Mouse (Mus musculus) heart, postnatal 0 days (tissue): ENCODE data around the gene Rai1. TPM values are rescaled to one million over a fixed set of nuclear protein-coding genes. Genes with fewer than 3 reads are reported as not detected.

ENCODE experiments used
- ATAC-seq: fragments of 200-750 bp; cut with Nextera tagmentation; 2 replicates; pipeline ENCODE4 v1.8.0; 2017; ENCODE audit warnings: low read depth, moderate number of reproducible peaks, moderate library complexity; ENCODE audit not compliant: insufficient read depth
- DNase-seq: peaks from one replicate; pipeline ENCODE4 v3.0.0-alpha.2; 2016; ENCODE audit warnings: low spot score
- H3K27ac ChIP-seq: fragments of 300-500 bp; sonication (generic); 2 replicates; pipeline ENCODE4 v1.5.1; 2014; ENCODE audit warnings: low read depth, mild to moderate bottlenecking
- H3K27me3 ChIP-seq: fragments of 300-500 bp; sonication (generic); 2 replicates; pipeline ENCODE4 v1.6.1; 2014; ENCODE audit warnings: low read length, mixed read lengths; ENCODE audit not compliant: control insufficient read depth, insufficient read depth
- H3K36me3 ChIP-seq: fragments of 300-500 bp; sonication (generic); replicated peaks from 2 replicates; pipeline ENCODE4 v1.6.1; 2014; ENCODE audit warnings: low read length, mixed read lengths; ENCODE audit not compliant: control insufficient read depth, insufficient read depth
- H3K4me1 ChIP-seq: fragments of 300-500 bp; sonication (generic); 2 replicates; pipeline ENCODE4 v1.6.1; 2014; ENCODE audit warnings: antibody characterized with exemption; ENCODE audit not compliant: control insufficient read depth, insufficient read depth
- H3K4me2 ChIP-seq: fragments of 300-500 bp; sonication (generic); 2 replicates; pipeline ENCODE4 v1.6.1; 2014; ENCODE audit warnings: low read depth, mild to moderate bottlenecking, low read length, moderate library complexity
- H3K4me3 ChIP-seq: fragments of 300-500 bp; sonication (generic); 2 replicates; pipeline ENCODE4 v1.5.1; 2014; ENCODE audit warnings: low read depth, low read length
- H3K9ac ChIP-seq: fragments of 300-500 bp; sonication (generic); replicated peaks from 2 replicates; pipeline ENCODE4 v1.6.1; 2014; ENCODE audit warnings: low read depth, low read length, mixed read lengths
- H3K9me3 ChIP-seq: fragments of 300-500 bp; sonication (generic); replicated peaks from 2 replicates; pipeline ENCODE4 v1.6.1; 2016; ENCODE audit warnings: low read length; ENCODE audit not compliant: control insufficient read depth
- CTCF ChIP-seq: IDR thresholded peaks from 2 replicates; pipeline ENCODE4 v1.5.1; 2016; ENCODE audit warnings: antibody characterized with exemption, control low read depth, low read depth
- EP300 ChIP-seq: IDR thresholded peaks from 2 replicates; pipeline ENCODE4 v1.6.1; 2016; ENCODE audit warnings: antibody characterized with exemption, low read depth
- WGBS: fragments of 180-500 bp; shearing (Covaris S2); extraction: QIAGEN DNeasy Blood & Tissue Kit; methylation state at CpG from one replicate; pipeline ENCODE4 v1.1.7; 2014; 5-methylcytosine and 5-hydroxymethylcytosine counted together
- polyA plus RNA-seq: library from polyadenylated mRNA; unstranded; fragments of >200 nt; fragmentation: Nextera tagmentation; extraction: Ambion mirVana; gene quantifications from 2 replicates; pipeline ENCODE4 v1.2.1, GENCODE M21; 2015
- total RNA-seq: library from RNA; depleted of rRNA; stranded (reverse); fragments of >200 nt; gene quantifications from 2 replicates; pipeline ENCODE4 v1.2.3, GENCODE M21; 2014; ENCODE audit warnings: low replicate concordance

The Rai1 gene
- total and polyA plus RNA-seq, 2 experiments from 2014 or later = 10.2 to 28.1 TPM

DNA sequence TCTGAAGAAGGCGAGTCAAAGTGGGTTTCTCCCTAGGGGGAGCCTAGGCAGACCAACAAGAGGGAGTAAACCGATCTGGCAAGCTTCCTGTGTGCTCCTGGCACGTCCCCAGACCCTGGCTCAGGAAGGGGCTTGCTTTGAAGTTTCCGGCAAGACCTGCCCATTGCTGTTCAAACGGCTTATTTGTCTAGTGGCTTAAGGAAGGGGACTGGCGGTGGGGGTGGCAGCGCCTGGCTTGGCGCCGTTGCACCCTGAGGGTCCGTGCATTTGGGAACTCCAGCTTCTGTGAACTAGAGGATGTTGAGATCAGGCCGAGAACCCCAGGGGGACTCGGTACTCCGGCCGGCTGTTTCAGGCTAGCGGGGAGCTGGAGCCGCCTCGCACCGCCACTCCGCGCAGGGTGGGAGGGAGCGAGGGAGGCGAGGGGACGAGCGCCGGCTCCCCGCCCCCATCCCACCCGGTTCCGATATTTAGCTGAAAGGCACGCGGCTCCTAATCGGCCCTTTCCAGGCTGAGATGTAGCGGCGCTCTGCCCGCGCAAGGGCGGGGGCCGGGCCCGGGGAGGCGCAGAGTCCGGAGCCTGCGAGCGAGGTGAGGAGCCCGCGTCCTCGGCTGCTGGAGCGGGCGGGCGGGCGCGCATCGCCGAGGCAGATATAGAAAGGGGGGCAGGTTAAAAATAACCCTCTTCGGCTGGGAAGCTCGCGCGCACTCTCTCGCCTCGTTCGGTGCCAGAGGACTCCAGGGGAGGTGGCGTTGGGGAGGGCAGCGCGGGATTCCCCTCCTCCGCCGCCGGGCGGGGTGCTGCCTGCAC, 70.8 kb downstream of the Rai1 start:
- peak overlapping the region; percentile 68 for H3K9ac ChIP-seq
- under 1% methylated on average over 57 of the region's 66 CpGs for WGBS
- no peaks in the 10 kb centered on the region for H3K27me3 ChIP-seq
- H3K27ac ChIP-seq = peak overlapping the region; percentile 98
- H3K4me1 ChIP-seq = peaks cover 64% of the 10 kb centered on the region
- H3K9me3 ChIP-seq = no peaks in the 10 kb centered on the region
- no peaks in the 10 kb centered on the region for H3K36me3 ChIP-seq
- peak overlapping the region; percentile 63 for H3K4me3 ChIP-seq
- DNase-seq (peak; percentile 88), ATAC-seq (peak; percentile 87)
- peak overlapping the region; percentile 90 for H3K4me2 ChIP-seq
- TF ChIP-seq CTCF (no peak), EP300 (no peak; the same call in 1 of the 2 replicates)

DNA sequence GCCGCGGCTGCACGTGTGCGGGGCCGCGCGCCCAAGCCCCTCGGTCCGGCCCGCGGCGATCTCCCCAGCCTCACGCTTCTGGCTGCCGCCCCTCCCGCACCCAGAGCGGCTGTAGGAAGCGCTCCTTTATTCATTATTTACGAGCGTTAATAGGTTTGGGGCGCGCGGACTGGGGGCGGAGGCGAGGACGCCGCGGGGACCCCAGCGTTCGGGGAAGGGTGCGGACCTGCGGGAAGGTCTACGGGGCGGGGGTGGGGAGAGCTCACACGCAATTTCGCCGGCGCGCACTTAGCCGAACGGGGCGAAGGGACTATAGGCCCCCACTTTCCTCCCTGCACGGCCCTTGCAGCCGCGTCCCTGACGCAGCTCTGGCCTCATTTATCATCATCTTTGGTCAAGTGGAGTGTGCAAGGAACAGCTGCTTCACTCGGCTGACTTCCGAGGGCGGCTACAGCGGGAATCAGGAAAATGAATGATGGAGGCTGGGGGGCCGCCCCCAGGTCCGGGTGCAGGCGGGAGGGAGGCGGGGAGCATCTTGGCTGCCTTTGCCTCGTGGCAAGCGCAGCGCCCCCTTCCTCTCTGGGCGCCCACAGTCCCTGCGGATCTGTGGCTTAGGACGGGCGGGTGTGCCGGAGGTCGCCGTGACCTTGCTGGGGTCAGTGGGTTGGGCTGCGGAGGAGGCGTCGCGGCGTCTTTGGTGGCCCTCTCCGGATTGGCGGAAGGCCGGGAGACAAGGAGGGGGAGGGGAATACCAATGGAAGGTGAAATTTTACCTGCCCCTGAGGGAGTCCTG, 71.6 kb downstream of the Rai1 start:
- Histone ChIP-seq H3K4me2 (peak overlapping the region; percentile 90), H3K36me3 (no peaks in the 10 kb centered on the region), H3K9me3 (no peaks in the 10 kb centered on the region), H3K9ac (peak overlapping the region; percentile 68), H3K4me3 (peak overlapping the region; percentile 63), H3K4me1 (peaks cover 64% of the 10 kb centered on the region), H3K27me3 (no peaks in the 10 kb centered on the region), H3K27ac (peak overlapping the region; percentile 98)
- TF ChIP-seq EP300 (peak; percentile 25; the same call in 1 of the 2 replicates), CTCF (peak; percentile 49)
- ATAC-seq (peak; percentile 71), DNase-seq (peak; percentile 82)
- under 1% methylated on average over 58 of the region's 71 CpGs for WGBS

DNA sequence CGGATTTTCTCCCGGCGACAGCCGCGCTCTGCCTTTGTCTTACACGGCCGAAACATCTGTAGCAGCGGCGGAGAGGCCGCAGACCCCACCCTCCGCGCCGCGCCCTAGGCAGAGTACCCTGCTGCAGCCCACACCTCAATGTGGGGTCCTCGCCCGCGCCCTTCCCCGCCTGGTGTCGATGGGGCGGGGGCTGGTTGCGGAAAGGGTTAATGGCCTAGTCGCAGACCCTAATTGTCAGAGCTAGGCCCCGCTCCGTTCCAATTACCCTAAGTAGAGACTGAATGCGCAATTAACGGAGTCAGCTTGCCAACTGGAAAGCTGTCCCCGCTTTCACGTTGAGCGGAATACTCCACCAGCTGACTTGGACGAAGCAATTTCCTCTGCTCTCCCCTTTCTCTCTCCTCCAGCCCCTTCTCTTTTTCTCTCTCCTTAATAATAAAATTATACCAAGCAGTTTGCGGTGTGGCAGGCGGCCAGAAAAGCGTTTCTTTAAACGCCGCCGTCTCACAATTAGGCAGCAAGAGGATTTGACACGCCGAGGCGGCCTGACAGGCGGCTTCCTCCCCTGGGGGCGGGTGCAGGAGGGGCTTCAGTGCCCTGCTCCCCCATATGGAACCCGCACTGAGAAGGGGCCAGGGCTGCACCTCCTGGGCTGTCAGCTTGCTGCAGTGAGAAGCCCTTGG, 72.3 kb downstream of the Rai1 start:
- Histone ChIP-seq H3K4me3 (peak overlapping the region; percentile 63), H3K27me3 (no peaks in the 10 kb centered on the region), H3K27ac (peak overlapping the region; percentile 98), H3K9ac (peak overlapping the region; percentile 68), H3K9me3 (no peaks in the 10 kb centered on the region), H3K4me2 (peak overlapping the region; percentile 90), H3K36me3 (no peaks in the 10 kb centered on the region), H3K4me1 (peaks cover 64% of the 10 kb centered on the region)
- no peak for TF ChIP-seq EP300
- TF ChIP-seq CTCF = no peak
- ATAC-seq (no peak), DNase-seq (no peak)
- WGBS = 1% methylated on average over 41 of the region's 42 CpGs

DNA sequence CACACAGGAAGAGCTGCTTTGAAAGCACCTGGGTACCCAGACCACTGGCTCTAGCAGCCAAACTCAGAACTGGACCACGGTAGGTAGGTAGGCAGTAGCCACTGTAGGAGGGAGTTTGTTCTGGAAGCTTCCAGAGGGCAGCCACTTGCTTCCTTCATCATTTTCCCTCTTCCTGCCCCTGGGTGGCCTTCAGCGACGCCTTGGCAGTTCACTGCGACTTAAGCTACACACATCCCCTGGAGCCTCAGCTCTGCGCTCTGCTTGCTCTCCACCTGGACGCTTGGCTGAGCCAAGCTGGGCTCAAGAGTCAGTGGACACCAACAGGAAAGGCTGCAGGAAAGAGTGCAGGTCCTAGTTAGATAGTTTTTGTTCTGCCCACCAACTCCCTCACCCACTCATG, 73.2 kb downstream of the Rai1 start:
- H3K4me2 ChIP-seq = peak overlapping the region; percentile 5; the same call in 1 of the 2 replicates
- no peak for TF ChIP-seq CTCF
- TF ChIP-seq EP300 = no peak
- H3K27ac ChIP-seq = 0 out of 2 replicates have a peak overlapping the region, but pooled peaks have one; percentile 24
- DNase-seq = no peak
- H3K4me1 ChIP-seq = peaks cover 66% of the 10 kb centered on the region
- no peaks in the 10 kb centered on the region for H3K9me3 ChIP-seq
- H3K36me3 ChIP-seq = no peaks in the 10 kb centered on the region
- no peak overlapping the region for H3K9ac ChIP-seq
- H3K4me3 ChIP-seq = no peak overlapping the region
- H3K27me3 ChIP-seq = no peaks in the 10 kb centered on the region
- 67% methylated on average over 6 of the region's 6 CpGs for WGBS
- ATAC-seq = no peak

DNA sequence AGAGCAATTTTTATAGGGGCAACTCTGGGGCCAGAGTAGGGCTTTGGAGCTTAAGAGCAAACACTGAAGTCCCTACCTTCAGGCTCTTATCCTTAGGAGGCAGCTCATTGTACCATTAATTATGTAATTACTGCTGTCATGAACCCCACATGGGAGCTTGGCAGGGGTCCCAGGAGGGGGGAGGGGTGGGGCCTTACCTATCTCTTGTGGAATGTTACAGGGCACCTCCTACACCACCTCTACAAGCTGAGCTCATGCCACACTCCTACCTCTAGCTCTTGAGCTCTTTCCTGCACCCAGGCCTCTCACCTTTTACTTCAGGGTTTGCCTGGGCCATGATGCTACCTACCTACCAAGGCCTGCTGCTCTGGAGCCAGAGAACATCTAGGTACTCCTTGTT, 73.7 kb downstream of the Rai1 start:
- Histone ChIP-seq H3K9ac (no peak overlapping the region; the same call in 1 of the 2 replicates), H3K27me3 (no peaks in the 10 kb centered on the region), H3K27ac (no peak overlapping the region; the same call in 1 of the 2 replicates), H3K4me2 (no peak overlapping the region), H3K9me3 (no peaks in the 10 kb centered on the region), H3K4me3 (no peak overlapping the region), H3K36me3 (no peaks in the 10 kb centered on the region), H3K4me1 (peaks cover 66% of the 10 kb centered on the region)
- no peak for TF ChIP-seq EP300
- TF ChIP-seq CTCF = no peak
- DNase-seq (no peak), ATAC-seq (no peak)
